Mouse (Mus musculus) layer of hippocampus, postnatal 14 days (tissue): ENCODE data around the gene Pdcl2. TPM values are rescaled to one million over a fixed set of nuclear protein-coding genes. Genes with fewer than 3 reads are reported as not detected.

ENCODE experiments used
- DNase-seq, 2 experiments: peaks; one replicate each; pipeline ENCODE4 v3.0.0; 2021 to 2022; ENCODE audit warnings: low spot score in 2 of 2, mixed read lengths in 1 of 2
- total RNA-seq, 2 experiments: library from RNA; stranded (reverse); gene quantifications; 2 replicates each; pipeline ENCODE4 v1.2.3; 2021

Gene Pdcl2
- total RNA-seq, 2 experiments from 2014 or later, result not detected

DNA sequence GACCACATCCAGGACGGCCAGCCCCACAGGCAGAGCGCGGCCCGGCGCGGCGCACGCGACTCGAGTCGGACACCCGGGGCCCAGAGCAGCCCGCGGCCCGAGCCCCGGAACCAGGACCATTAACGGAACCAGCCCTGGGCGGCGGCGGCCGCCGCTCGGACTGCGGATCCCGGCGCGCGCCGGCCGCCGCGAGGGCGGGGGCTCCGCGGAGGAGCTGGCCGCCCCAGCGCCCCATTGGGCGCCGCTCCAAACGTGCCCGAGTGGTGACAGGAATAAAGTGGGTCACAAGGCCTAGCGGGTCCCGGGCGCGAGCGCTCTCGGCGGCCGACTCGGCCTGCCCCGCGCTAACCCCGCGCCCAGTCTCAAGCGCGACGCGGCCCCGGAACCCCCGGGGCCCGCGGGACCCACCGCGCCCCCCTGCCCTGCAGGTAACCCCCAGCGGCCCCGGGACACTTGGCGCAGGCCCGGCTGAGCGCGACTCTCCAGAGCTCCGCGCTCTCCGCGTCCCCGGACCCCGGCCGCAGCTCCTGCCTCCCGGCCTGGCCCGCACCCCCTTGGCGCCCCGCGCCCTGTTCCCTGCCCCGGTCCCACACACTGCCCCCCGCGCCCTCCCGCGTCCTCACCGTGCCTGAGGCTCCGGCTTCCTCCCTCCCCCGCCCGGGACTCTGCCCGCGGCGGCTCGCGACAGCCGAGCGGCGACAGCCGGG is 27.1 kb downstream of the Pdcl2 start:
- DNase-seq, result peak; percentile 63 to 71

DNA sequence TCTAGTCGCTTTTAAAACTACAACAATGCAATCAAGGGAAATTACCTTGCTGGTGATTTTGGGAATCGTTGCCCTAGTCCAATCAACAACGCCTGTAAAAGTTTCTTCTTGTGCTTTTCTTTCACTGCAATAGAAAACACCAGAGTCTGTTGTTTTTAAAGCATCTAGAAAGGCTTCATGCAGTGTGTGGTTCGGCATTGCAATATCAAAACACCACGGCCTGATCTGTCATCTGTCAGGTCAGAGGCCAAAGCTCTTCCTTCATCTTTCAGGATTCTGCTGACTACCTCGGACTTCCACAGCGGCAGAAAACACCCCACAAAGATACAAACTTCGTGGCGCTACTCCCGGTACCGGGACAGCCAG is 27.6 kb downstream of the Pdcl2 start:
- peak in 1 of 2 experiments; percentile 19 for DNase-seq

DNA sequence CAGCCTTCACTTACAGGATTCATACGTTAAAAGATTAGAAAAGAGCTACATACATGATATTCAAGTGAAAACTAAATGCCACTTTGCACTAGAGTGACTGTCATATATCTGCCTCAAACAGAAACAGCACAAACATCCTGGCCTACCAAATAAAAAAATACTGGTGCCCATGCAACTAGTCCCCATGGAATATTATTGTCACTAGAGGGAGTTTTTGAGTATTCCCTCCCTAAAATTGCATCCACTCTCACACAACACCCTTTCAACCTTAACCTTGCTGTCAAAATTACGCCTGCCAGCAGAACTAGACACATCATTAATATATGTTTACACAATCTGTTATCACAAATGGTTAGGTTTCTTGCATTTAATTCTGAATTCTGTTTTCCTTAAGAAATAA is 28.9 kb downstream of the Pdcl2 start:
- DNase-seq, result no peak

DNA sequence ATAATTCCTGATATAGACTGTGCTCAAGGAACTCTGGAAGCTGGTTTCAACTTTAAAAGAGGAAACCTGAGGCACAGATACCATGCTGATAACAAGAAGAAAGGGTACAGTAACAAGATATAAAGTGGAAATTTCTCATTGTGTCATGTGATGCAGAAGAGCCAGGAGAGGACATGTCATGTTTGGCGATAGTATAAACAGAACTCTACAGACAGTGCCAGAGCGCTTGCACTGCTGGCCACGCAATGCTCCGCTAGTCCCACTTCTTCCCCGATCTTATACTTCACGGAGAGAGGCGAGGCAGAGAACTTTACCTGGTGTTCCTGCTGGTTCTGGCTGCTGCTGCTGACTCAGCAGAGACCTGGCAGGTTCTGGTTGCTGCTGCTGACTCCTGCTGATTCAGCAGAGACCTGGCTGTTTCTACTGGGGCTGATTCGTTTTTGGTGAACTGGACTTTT is 41.7 kb downstream of the Pdcl2 start:
- DNase-seq, result no peak

DNA sequence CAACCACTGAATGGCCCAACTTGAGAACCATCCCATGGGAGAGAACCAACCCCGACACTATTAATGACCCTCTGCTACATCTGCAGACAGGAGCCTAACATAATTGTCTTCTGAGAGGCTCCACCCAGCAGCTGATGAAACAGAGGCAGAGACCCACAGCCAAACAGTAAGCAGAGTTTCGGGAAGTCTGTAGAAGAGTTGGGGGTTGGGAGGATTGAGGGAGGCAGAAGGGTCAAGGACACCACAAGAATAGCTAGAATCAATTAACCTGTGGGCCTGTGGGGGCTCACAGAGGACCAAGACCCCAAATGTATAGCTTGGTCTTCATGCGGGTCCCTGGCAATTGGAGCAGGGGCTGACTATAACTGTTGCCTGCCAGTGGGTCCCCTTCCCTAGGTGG is 42.7 kb downstream of the Pdcl2 start:
- DNase-seq, result no peak

DNA sequence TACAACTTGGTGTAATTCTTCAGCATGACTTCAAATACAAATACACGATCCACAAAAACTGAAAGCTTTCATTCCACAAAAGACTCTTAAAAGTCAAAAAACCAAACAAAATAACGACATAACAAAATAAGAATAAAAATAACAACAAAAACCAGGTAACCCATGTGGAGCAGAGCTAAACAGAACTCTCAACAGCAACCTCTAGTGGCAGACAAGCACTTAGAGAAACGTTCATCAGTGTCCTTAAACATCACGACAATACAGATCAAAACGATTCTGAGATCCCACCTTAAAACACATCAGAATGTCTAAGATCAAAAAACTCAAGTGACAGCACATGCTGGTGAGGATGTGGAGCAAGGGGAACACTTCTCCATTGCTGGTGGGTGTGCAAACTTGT is 43.9 kb downstream of the Pdcl2 start:
- no peak for DNase-seq

DNA sequence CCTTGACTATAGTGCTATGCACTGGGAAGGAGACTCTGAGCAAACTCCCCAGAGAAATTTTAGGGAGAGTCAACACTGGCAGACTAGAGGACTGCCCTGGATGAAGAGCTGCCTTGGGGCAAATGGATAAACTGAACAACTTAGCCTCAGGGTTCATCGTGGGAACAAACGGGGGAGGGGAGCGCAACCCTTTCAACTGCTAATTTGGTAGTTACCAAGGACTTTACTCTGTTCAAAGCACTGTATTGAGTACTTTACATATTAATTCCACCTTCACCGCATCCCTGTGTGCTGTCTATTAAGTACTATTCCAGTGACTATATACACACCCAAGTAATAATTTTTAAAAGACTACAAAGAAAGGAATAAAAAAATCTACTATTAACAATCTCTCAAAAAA is 45.3 kb downstream of the Pdcl2 start:
- no peak for DNase-seq

DNA sequence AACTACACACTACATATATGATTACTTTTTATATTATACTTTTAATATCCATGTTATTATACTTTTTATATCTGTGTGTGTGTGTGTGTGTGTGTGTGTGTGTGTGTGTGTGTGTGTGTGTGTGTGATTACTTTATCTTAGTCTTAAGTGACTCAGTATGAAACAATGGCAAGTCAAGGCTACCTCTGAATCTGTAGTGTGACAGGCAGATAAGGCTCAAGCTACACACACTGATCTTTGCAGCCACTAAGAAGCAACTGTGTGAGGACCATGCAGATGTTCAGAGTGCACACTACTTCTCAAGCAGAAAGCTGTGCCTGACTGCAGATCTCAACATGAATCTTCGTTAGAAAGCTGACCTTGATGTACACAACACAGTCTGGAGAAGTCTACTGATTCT is 47.1 kb downstream of the Pdcl2 start:
- no peak for DNase-seq

DNA sequence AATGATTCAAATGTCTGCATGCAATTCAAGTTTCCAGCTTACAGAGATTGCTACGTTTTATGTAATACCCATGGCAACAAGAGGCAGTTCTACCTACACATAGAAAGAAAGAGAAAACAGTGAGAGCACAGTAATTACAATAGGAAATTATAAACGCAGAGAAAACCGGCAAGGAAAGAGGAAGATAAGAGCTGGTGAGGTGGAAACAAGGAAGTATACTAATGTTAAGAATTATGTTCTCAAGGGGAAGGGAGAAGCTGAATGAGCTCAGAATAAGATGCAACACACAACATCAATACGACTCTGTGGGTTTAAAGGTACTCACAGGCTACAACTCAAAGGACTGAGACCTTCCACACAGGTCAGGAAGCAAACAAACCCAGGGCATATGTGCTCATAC is 56.0 kb downstream of the Pdcl2 start:
- no peak for DNase-seq

Other genes with a start within 250 kb of the Pdcl2 start
- 10 to 100 TPM; 20.6 to 23.5 TPM for gene Srd5a3, start 190.9 kb downstream of the Pdcl2 start, total RNA-seq
- gene Tmem165, start 147.3 kb downstream of the Pdcl2 start, total RNA-seq, result 10 to 100 TPM; 39.4 to 40.6 TPM
- 10 to 100 TPM; 47.9 to 48.5 TPM for gene Clock, start 26.4 kb downstream of the Pdcl2 start, total RNA-seq
- gene Nmu, start 32.6 kb upstream of the Pdcl2 start, total RNA-seq, result not detected
- gene Gm7271, start 152.9 kb upstream of the Pdcl2 start, total RNA-seq, result not detected
- 10 to 100 TPM; 53.1 to 54.0 TPM for gene Exoc1, start 198.2 kb upstream of the Pdcl2 start, total RNA-seq